Mouse (Mus musculus) CH12.LX (cell line): ENCODE results near the gene Gm11037.

Source experiments
- CTCF ChIP-seq, 2 experiments: IDR thresholded peaks in 1 of 2; conservative IDR thresholded peaks in 1 of 2; 2 replicates each; pipeline ENCODE4 v1.5.1; 2011 to 2012; ENCODE audit warnings: low read depth in 2 of 2, low read length in 2 of 2, improper control_type of control experiment in 1 of 2, inconsistent platforms in 1 of 2, mild to moderate bottlenecking in 1 of 2, moderate library complexity in 1 of 2
- EP300 ChIP-seq: IDR thresholded peaks from 2 replicates; pipeline ENCODE4 v1.6.1; 2011; ENCODE audit warnings: low read length, improper control_type of control experiment
- RAD21 ChIP-seq: IDR thresholded peaks from 2 replicates; pipeline ENCODE4 v1.6.1; 2011; ENCODE audit warnings: low read depth, mild to moderate bottlenecking, low read length, improper control_type of control experiment, moderate library complexity
- ZNF384 ChIP-seq: IDR thresholded peaks from 2 replicates; pipeline ENCODE4 v1.6.1; 2012; ENCODE audit warnings: low read depth, low read length, improper control_type of control experiment, inconsistent platforms

- TF ChIP-seq CTCF (conservative IDR thresholded peaks at IDR 0.05 in 1 of 2, IDR thresholded peaks at IDR 0.05 in 1 of 2; ENCODE audit: low read depth in 2 of 2, low read length in 2 of 2) (no peak), EP300 (no peak), RAD21 (no peak), ZNF384 (no peak)
Measured at GRCm38 (mm10) chr2:131135521-131136139, 2.3 kb downstream of the Gm11037 start.
